Mouse (Mus musculus) kidney, postnatal 10 days (tissue): ENCODE measurements around the gene Bbs7.

ENCODE experiments used
- DNase-seq: peaks from one replicate; pipeline ENCODE4 v3.0.0; 2021; ENCODE audit warnings: mixed read lengths

Bbs7 gene

DNA sequence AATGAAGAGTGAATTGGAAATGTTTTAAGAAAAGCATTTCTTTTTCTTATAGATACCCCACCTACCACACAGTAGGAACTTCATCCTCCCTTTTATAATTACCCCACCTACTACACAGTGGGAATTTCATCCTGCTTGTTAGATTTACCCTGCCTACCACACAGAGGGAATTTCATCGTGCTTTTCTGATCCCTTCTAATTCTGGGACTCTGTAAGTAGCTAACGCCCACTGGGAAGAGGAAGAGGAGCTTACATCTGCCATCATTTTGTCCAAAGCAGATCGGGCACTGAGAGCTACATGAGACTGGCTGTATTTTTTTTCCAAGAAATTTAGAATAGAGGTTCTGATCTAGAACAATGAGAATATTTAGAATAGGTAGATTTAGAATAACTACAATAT lies 68.3 kb downstream of the Bbs7 start:
- DNase-seq = no peak

DNA sequence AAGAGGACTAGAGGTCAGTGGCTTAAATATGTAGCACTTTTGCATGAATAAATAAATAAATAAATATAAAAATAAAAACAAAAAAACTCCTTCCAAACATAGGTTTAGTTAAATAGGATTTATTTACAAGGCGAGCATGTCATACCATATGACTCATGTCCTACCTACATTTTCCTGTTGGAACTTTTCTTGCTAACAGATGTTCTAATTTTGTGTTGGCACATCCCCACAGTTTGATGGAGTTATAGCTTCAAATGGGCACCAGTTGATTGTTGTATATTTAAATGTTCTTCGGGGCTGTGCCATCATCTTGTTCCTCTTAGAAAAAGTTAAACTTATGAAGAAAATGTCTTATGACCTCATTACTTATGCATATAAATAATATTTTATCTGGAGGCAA lies 71.9 kb downstream of the Bbs7 start:
- no peak for DNase-seq

DNA sequence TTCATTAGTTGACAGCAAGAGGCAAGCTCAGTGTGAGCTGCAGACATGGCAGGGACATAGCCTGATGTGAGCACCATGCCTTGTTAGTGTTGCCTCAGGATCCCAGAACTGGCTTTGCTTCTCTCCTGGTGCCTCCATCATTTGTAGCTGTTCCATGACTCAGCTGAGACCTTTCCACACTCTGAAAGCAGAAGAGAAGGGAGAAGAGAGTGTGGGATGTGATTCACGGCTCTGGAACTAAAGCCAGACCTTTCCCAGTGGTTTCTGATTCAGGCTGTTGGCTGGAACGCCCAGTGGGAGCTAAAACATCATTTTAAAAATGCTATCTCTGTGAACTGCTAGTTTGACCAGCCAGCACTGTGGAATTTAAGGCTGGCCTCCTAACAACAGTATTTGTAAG lies 72.5 kb downstream of the Bbs7 start:
- no peak for DNase-seq

- DNase-seq = no peak
These were observed 75.4 kb downstream of the Bbs7 start for GRCm38 (mm10) chr3:36537701-36538470.

- DNase-seq = no peak
These were observed 77.2 kb downstream of the Bbs7 start for GRCm38 (mm10) chr3:36536041-36536440.

DNA sequence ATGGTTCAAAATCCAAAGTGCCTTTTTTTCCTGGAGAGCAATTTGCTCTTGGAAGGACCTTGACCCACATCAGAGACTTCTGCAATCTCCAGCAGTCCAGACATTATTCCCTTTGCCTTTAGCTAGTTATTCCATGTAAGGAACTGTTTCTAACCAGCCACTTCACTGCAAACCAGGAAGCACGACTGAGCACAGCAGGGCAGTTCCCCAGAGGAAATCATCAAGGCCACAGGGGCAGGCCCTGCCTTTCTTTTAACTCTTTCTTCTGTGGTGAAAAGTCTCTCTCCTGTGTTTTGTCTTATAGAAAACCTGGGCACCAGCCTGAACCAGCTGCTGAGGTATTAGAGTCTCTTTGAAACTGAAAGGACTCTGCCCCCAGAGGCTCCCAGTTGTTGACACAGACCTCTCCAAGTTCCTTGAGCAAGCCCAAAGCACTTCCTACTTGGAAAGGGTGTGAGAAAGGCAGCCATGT lies 80.0 kb downstream of the Bbs7 start:
- peak; percentile 18 for DNase-seq

DNA sequence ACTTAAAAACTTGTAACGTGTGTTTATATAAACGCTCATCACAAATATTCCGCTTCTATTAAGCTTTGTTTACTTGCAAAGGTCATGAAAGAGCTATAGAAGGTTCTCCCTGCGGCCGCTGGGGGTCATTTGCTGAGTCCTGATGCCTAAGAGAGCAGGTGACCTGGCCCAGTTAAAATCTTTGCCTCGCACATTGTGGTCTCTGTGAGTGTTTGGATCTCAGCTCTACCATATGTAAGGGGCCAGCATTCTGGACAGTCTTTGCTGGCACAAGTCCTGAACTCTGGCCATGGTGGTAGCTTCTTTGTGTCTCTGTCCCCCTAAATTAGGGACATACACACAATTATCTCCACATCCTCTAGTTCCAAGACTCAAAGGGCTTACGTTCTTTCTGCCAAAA lies 80.5 kb downstream of the Bbs7 start:
- no peak for DNase-seq

- DNase-seq = no peak
These were observed 81.2 kb downstream of the Bbs7 start for GRCm38 (mm10) chr3:36531979-36532542.

DNA sequence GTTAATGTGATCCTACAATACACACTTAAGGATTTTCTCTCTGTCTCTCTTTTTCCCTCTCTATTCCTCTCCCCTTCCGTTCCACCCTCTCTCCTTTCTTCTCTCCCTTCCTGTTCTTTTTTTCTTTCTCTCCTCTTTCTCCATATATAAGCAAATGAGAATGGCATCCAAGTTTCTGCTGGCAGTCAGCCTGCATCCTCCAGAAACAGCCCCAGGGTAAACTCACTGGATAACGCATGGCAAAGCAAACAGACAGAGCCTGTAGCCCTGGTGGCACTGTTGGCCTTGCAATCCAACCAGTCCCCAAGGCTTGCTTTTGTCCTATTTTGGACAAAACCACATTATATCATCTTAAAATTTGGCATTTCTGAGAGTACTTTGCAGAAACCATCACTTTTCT lies 82.0 kb downstream of the Bbs7 start:
- no peak for DNase-seq

GRCm38 (mm10) chr3:36530781-36531180 lies 82.5 kb downstream of the Bbs7 start:
- no peak for DNase-seq

DNA sequence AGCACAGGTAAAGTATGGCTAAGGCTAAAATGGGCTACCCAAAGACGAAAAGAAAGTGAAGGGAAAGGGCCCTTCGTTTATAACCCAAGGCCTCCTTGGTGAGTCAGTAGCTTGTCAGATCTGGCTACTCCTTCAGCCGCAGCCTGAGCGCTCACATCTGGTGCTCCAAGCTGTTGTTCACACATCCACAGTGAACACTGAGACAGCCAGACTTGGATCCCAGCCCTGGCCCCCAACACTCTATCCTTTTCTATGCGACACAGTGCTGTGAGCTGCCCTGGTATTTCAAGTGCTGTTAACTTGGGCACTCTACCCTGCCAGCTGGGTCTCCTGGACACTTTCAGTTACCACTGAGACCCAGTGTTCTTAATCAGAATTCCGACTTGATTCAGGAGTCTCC lies 82.9 kb downstream of the Bbs7 start:
- DNase-seq = peak; percentile 73

DNA sequence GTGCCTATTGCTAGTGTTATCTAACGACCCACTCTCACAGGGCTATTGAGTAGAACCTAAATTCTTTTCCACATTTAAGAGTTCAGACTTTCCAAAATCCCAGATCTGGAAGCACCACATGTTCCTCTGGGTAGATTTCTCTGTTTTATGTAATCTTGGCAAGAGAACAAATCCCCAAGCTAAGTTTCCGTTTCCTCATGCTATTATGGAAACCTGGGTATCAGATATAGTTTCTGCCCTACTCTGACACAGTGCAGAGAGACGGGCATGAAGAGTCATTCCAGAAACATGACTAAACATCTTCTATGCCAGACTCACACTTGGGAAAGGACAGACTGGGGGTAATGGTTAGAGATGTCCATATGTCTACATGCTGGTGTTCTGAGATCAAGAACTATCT lies 88.8 kb downstream of the Bbs7 start:
- DNase-seq = no peak
